Mouse (Mus musculus) liver, embryonic 16.5 days (tissue): ENCODE results near the gene Pilrb1. TPM values are rescaled to one million over a fixed set of nuclear protein-coding genes. Genes with fewer than 3 reads are reported as not detected.
"Not testable (repeated sequence)": the region's sequence is repeated elsewhere in the genome, so short reads cannot be mapped to it uniquely, and the experiment has no call there.

Source experiments
- ATAC-seq: fragments of 200-750 bp; cut with Nextera tagmentation; 2 replicates; pipeline ENCODE4 v1.8.0; 2017; ENCODE audit warnings: low read depth, mild to moderate bottlenecking, moderate number of reproducible peaks, moderate library complexity
- H3K27ac ChIP-seq: fragments of 300-500 bp; sonication (generic); 2 replicates; pipeline ENCODE4 v1.5.1; 2014; ENCODE audit warnings: mild to moderate bottlenecking, low read length
- H3K27me3 ChIP-seq: fragments of 300-500 bp; sonication (generic); 2 replicates; pipeline ENCODE4 v1.6.1; 2014; ENCODE audit warnings: low read depth, low read length, mixed read lengths; ENCODE audit not compliant: control insufficient read depth, insufficient read depth
- H3K36me3 ChIP-seq: fragments of 300-500 bp; sonication (generic); 2 replicates; pipeline ENCODE4 v1.6.1; 2014; ENCODE audit warnings: mild to moderate bottlenecking; ENCODE audit not compliant: control insufficient read depth, insufficient read depth
- H3K4me1 ChIP-seq: fragments of 300-500 bp; sonication (generic); 2 replicates; pipeline ENCODE4 v1.6.1; 2014; ENCODE audit warnings: low read depth, low read length, mixed read lengths; ENCODE audit not compliant: control insufficient read depth
- H3K4me2 ChIP-seq: fragments of 300-500 bp; sonication (generic); 2 replicates; pipeline ENCODE4 v1.6.1; 2014; ENCODE audit warnings: low read depth, low read length, mixed read lengths
- H3K4me3 ChIP-seq: fragments of 300-500 bp; sonication (generic); 2 replicates; pipeline ENCODE4 v1.5.1; 2014; ENCODE audit warnings: low read depth, mild to moderate bottlenecking, low read length
- H3K9ac ChIP-seq: fragments of 300-500 bp; sonication (generic); 2 replicates; pipeline ENCODE4 v1.6.1; 2014; ENCODE audit warnings: low read depth, low read length
- H3K9me3 ChIP-seq: fragments of 300-500 bp; sonication (generic); replicated peaks from 2 replicates; pipeline ENCODE4 v1.6.1; 2016; ENCODE audit warnings: low read length; ENCODE audit not compliant: control insufficient read depth
- WGBS: fragments of 180-500 bp; shearing (Covaris S2); extraction: QIAGEN DNeasy Blood & Tissue Kit; methylation state at CpG from one replicate; pipeline ENCODE4 v1.1.7; 2014; ENCODE audit not compliant: insufficient replicate concordance; 5-methylcytosine and 5-hydroxymethylcytosine counted together
- polyA plus RNA-seq: library from polyadenylated mRNA; unstranded; fragments of >200 nt; fragmentation: Nextera tagmentation; extraction: Ambion mirVana; gene quantifications from 2 replicates; pipeline ENCODE4 v1.2.1, GENCODE M21; 2015

Gene Pilrb1
- polyA plus RNA-seq, 1 experiment from 2014 or later = 5.8 TPM

- H3K9me3 ChIP-seq, H3K4me1 ChIP-seq, H3K4me3 ChIP-seq, H3K27me3 ChIP-seq, ATAC-seq, H3K4me2 ChIP-seq, H3K9ac ChIP-seq, H3K36me3 ChIP-seq: not testable (repeated sequence)
- H3K27ac ChIP-seq = 0 out of 2 replicates have a peak overlapping the region, but pooled peaks have one; percentile 37
- 11% methylated on average over 1 of the region's 1 CpGs for WGBS
Observed at GRCm38 (mm10) chr5:137872381-137872702, 14.4 kb upstream of the Pilrb1 start.

GRCm38 (mm10) chr5:137871644-137872380 lies 13.9 kb upstream of the Pilrb1 start, which contains the start of gene Pilrb2:
Gene Pilrb2 (minus strand): TSS chr5:137871815.
- not testable (repeated sequence) for H3K4me2 ChIP-seq, H3K9ac ChIP-seq, H3K27me3 ChIP-seq, H3K9me3 ChIP-seq, H3K36me3 ChIP-seq, H3K4me1 ChIP-seq
- ATAC-seq = peak; percentile 21; the same call in 1 of the 2 replicates
- 24% methylated on average over 2 of the region's 3 CpGs for WGBS
- Histone ChIP-seq H3K27ac (0 out of 2 replicates have a peak within 1 kb of the TSS, but pooled peaks have one; percentile 37), H3K4me3 (peak within 1 kb of the TSS; percentile 8; the same call in 1 of the 2 replicates)

GRCm38 (mm10) chr5:137868600-137868999 lies 10.7 kb upstream of the Pilrb1 start:
- H3K9me3 ChIP-seq, H3K36me3 ChIP-seq, H3K4me3 ChIP-seq, H3K9ac ChIP-seq, H3K27ac ChIP-seq, ATAC-seq, H3K27me3 ChIP-seq, H3K4me1 ChIP-seq, H3K4me2 ChIP-seq: not testable (repeated sequence)
- 55% methylated on average over 2 of the region's 2 CpGs for WGBS

- H3K4me1 ChIP-seq, H3K4me2 ChIP-seq, ATAC-seq, H3K4me3 ChIP-seq, H3K9ac ChIP-seq, H3K9me3 ChIP-seq, H3K36me3 ChIP-seq, H3K27me3 ChIP-seq, H3K27ac ChIP-seq: not testable (repeated sequence)
- 52% methylated on average over 1 of the region's 1 CpGs for WGBS
Observed at GRCm38 (mm10) chr5:137864008-137864407, 6.1 kb upstream of the Pilrb1 start.

GRCm38 (mm10) chr5:137856870-137857269 lies 1.0 kb downstream of the Pilrb1 start:
- ATAC-seq, H3K4me1 ChIP-seq, H3K36me3 ChIP-seq, H3K4me2 ChIP-seq, H3K9ac ChIP-seq, H3K9me3 ChIP-seq, H3K27ac ChIP-seq, H3K27me3 ChIP-seq: not testable (repeated sequence)
- 33% methylated on average over 4 of the region's 5 CpGs for WGBS
- H3K4me3 ChIP-seq = 0 out of 2 replicates have a peak overlapping the region, but pooled peaks have one; percentile 2

GRCm38 (mm10) chr5:137854907-137855306 lies 3.0 kb downstream of the Pilrb1 start:
- H3K4me2 ChIP-seq, H3K4me3 ChIP-seq, H3K27ac ChIP-seq, H3K27me3 ChIP-seq, H3K9ac ChIP-seq, ATAC-seq, H3K36me3 ChIP-seq, H3K9me3 ChIP-seq, H3K4me1 ChIP-seq: not testable (repeated sequence)
- 53% methylated on average over 3 of the region's 3 CpGs for WGBS

GRCm38 (mm10) chr5:137850313-137850712 lies 7.6 kb downstream of the Pilrb1 start:
- H3K4me2 ChIP-seq, H3K4me1 ChIP-seq, H3K27me3 ChIP-seq, ATAC-seq, H3K36me3 ChIP-seq, H3K9me3 ChIP-seq, H3K4me3 ChIP-seq, H3K9ac ChIP-seq, H3K27ac ChIP-seq: not testable (repeated sequence)
- WGBS = 45% methylated on average over 1 of the region's 1 CpGs

GRCm38 (mm10) chr5:137837110-137837509 lies 20.8 kb downstream of the Pilrb1 start:
- not testable (repeated sequence) for H3K9ac ChIP-seq, ATAC-seq, H3K27me3 ChIP-seq, H3K4me3 ChIP-seq, H3K4me2 ChIP-seq, H3K27ac ChIP-seq, H3K9me3 ChIP-seq, H3K36me3 ChIP-seq, H3K4me1 ChIP-seq

GRCm38 (mm10) chr5:137836611-137837010 lies 21.3 kb downstream of the Pilrb1 start:
- Histone ChIP-seq H3K27me3 (no peaks in the 10 kb centered on the region), H3K4me2 (no peak overlapping the region), H3K9ac (no peak overlapping the region), H3K27ac (no peak overlapping the region), H3K36me3 (no peaks in the 10 kb centered on the region), H3K9me3 (no peaks in the 10 kb centered on the region), H3K4me1 (no peaks in the 10 kb centered on the region), H3K4me3 (no peak overlapping the region)
- ATAC-seq = no peak
